8 mouse cellular contexts compared by ENCODE assay signal in the genomic region with DNA sequence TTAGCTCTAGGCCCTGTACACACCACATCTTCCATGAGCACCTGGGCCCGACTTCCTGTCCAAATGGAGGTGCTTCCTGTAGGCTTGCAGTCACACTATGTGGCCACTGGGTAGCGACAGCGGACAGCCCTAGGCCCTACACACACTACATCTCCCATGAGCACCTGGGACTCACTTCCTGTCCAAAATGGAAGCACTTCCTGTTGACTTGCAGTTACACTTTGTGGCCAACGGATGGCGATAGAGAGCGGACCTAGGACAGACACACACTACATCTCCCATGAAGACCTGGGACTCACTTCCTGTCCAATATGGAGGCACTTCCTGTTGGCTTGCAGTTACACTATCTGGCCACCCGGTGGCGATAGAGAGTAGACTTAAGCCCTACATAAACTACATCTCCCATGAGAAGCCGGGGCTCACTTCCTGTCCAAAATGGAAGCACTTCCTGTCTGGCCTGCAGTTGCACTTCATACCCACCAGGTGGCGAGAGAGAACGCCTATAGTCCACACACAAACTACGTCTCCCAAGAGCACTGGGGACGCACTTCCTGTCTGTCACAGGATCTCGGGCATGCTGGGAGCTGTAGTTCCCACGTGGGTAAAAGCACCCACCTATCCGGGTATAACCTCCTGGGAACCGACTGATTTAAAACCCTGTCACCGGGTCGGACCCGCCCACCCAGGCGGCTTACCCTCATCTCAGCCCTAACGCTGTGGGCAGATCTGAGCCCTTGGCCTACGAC.
DNase-seq lines count a peak whose midpoint lies in the region; ATAC-seq and TF ChIP-seq lines count a peak whose summit lies in the region.

No protein-coding gene starts in this region.

- TF ChIP-seq CTCF in C2C12 (IDR thresholded peaks at IDR 0.05; ENCODE audit: control insufficient read depth, insufficient read depth, insufficient read length), result peak; percentile 8
- TF ChIP-seq CTCF in brain, embryonic 14.5 days (IDR thresholded peaks at IDR 0.05; ENCODE audit: borderline replicate concordance, extremely low read depth, insufficient read depth, insufficient read length), result peak; percentile 65
- TF ChIP-seq CTCF in liver, adult 2 months (IDR thresholded peaks at IDR 0.05; ENCODE audit: low read depth, low read length), result peak; percentile 77

- no peaks in the 10 kb centered on the region for H3K79me2 ChIP-seq in C2C12 (ENCODE audit: control insufficient read depth, insufficient read depth)
- no peaks in the 10 kb centered on the region for H3K79me2 ChIP-seq in liver, adult 2 months (ENCODE audit: control insufficient read depth, insufficient read depth, low read length)
- H3K79me2 ChIP-seq in myocyte (ENCODE audit: control insufficient read depth, insufficient read depth), result no peaks in the 10 kb centered on the region

- peak overlapping the region; percentile 47 for H3K4me2 ChIP-seq in heart, embryonic 11.5 days
- H3K4me2 ChIP-seq in kidney, embryonic 16.5 days (replicated peaks; ENCODE audit: low read depth, low read length), result peak overlapping the region; percentile 40
- H3K4me2 ChIP-seq in myocyte (ENCODE audit: low read depth), result peak overlapping the region; percentile 60

- peak; percentile 99 for DNase-seq in brain, embryonic 14.5 days (ENCODE audit: low read depth)
- DNase-seq in liver, adult 2 months (ENCODE audit: extremely low read depth, low read depth, low spot score), result peak; percentile 97
- DNase-seq in splenic B cell, adult 2 months (ENCODE audit: low read depth, low spot score), result peak; percentile 98

- no peak for TF ChIP-seq POLR2A in brain, embryonic 14.5 days (IDR thresholded peaks at IDR 0.05; ENCODE audit: borderline replicate concordance, extremely low read depth, insufficient read depth, insufficient read length, poor library complexity, severe bottlenecking)
- no peak for TF ChIP-seq POLR2A in liver, adult 2 months (IDR thresholded peaks at IDR 0.05; ENCODE audit: extremely low read depth, insufficient read depth, low read length)
- TF ChIP-seq POLR2A in myocyte (IDR thresholded peaks at IDR 0.05; ENCODE audit: insufficient read length, low read depth), result no peak

- H3ac ChIP-seq in C2C12 (ENCODE audit: control insufficient read depth, insufficient read length, low read depth), result no peak overlapping the region
- H3ac ChIP-seq in myocyte (ENCODE audit: control insufficient read depth, insufficient read length), result no peak overlapping the region

- ATAC-seq in heart, embryonic 11.5 days (replicated peaks; ENCODE audit: insufficient number of reproducible peaks, low FRiP score, low TSS enrichment), result peak; percentile 93
- peak; percentile 97 for ATAC-seq in kidney, embryonic 16.5 days (ENCODE audit: low FRiP score, low TSS enrichment)

- H3K79me3 ChIP-seq in C2C12 (ENCODE audit: low read depth), result no peaks in the 10 kb centered on the region

- no peak overlapping the region for H3K9ac ChIP-seq in heart, embryonic 11.5 days (ENCODE audit: low read depth, low read length)
- no peak overlapping the region for H3K9ac ChIP-seq in kidney, embryonic 16.5 days (replicated peaks; ENCODE audit: low read length)
- no peak overlapping the region for H3K9ac ChIP-seq in liver, adult 2 months (ENCODE audit: low read depth, low read length)

- H3K36me3 ChIP-seq in C2C12 (ENCODE audit: control insufficient read depth, insufficient read depth) (no peaks in the 10 kb centered on the region), myocyte (ENCODE audit: control insufficient read depth, insufficient read depth) (no peaks in the 10 kb centered on the region)
- H3K36me3 ChIP-seq in erythroblast, embryonic 14.5 days (ENCODE audit: control insufficient read depth), result no peaks in the 10 kb centered on the region
- H3K36me3 ChIP-seq in heart, embryonic 11.5 days (ENCODE audit: control insufficient read depth, insufficient read depth, low read length), result no peaks in the 10 kb centered on the region
- H3K36me3 ChIP-seq in kidney, embryonic 16.5 days (ENCODE audit: insufficient read depth, low read length), result no peaks in the 10 kb centered on the region
- H3K36me3 ChIP-seq in liver, adult 2 months (ENCODE audit: control insufficient read depth, insufficient read depth, low read length), result no peaks in the 10 kb centered on the region
- no peaks in the 10 kb centered on the region for H3K36me3 ChIP-seq in splenic B cell, adult 2 months (ENCODE audit: control insufficient read depth, insufficient read depth, low read length, poor library complexity, severe bottlenecking)

- H3K27ac ChIP-seq in heart, embryonic 11.5 days (ENCODE audit: low read depth, low read length), result no peak overlapping the region
- no peak overlapping the region for H3K27ac ChIP-seq in kidney, embryonic 16.5 days (ENCODE audit: low read length)
- no peak overlapping the region for H3K27ac ChIP-seq in liver, adult 2 months (replicated peaks; ENCODE audit: insufficient read depth, low read depth, low read length)

- H3K4me1 ChIP-seq in erythroblast, embryonic 14.5 days (ENCODE audit: control insufficient read depth), result peaks cover 8% of the 10 kb centered on the region
- H3K4me1 ChIP-seq in heart, embryonic 11.5 days (ENCODE audit: control insufficient read depth, insufficient read depth, low read length), result no peaks in the 10 kb centered on the region
- H3K4me1 ChIP-seq in kidney, embryonic 16.5 days (ENCODE audit: insufficient read depth, low read length), result no peaks in the 10 kb centered on the region
- H3K4me1 ChIP-seq in liver, adult 2 months (ENCODE audit: control insufficient read depth, insufficient read depth, low read length), result no peaks in the 10 kb centered on the region

- H3K9me3 ChIP-seq in erythroblast, embryonic 14.5 days (ENCODE audit: control insufficient read depth, low read length), result peaks cover 42% of the 10 kb centered on the region
- no peaks in the 10 kb centered on the region; the same call in 1 of the 2 replicates for H3K9me3 ChIP-seq in heart, embryonic 11.5 days (replicated peaks; ENCODE audit: control insufficient read depth, low read length)
- H3K9me3 ChIP-seq in kidney, embryonic 16.5 days (ENCODE audit: low read length), result peaks cover 14% of the 10 kb centered on the region

- H3K4me3 ChIP-seq in C2C12 (ENCODE audit: insufficient read depth, poor library complexity, severe bottlenecking) (no peak overlapping the region), myocyte (no peak overlapping the region)
- H3K4me3 ChIP-seq in erythroblast, embryonic 14.5 days (replicated peaks), result peak overlapping the region; percentile 52
- H3K4me3 ChIP-seq in heart, embryonic 11.5 days (ENCODE audit: low read depth, low read length), result peak overlapping the region; percentile 31; the same call in 1 of the 2 replicates
- H3K4me3 ChIP-seq in kidney, embryonic 16.5 days (ENCODE audit: low read length), result peak overlapping the region; percentile 38
- peak overlapping the region; percentile 43 for H3K4me3 ChIP-seq in liver, adult 2 months (ENCODE audit: insufficient read depth, low read depth, low read length)

- H3K27me3 ChIP-seq in C2C12 (ENCODE audit: control insufficient read depth, insufficient read depth, insufficient read length) (no peaks in the 10 kb centered on the region), myocyte (ENCODE audit: control insufficient read depth, insufficient read depth, insufficient read length) (no peaks in the 10 kb centered on the region)
- H3K27me3 ChIP-seq in erythroblast, embryonic 14.5 days (ENCODE audit: control insufficient read depth), result no peaks in the 10 kb centered on the region; the same call in 1 of the 2 replicates
- no peaks in the 10 kb centered on the region for H3K27me3 ChIP-seq in heart, embryonic 11.5 days (ENCODE audit: control insufficient read depth, insufficient read depth, low read length)
- H3K27me3 ChIP-seq in kidney, embryonic 16.5 days (ENCODE audit: insufficient read depth, low read length), result no peaks in the 10 kb centered on the region
- H3K27me3 ChIP-seq in liver, adult 2 months (ENCODE audit: control insufficient read depth, insufficient read depth, low read length), result no peaks in the 10 kb centered on the region
- H3K27me3 ChIP-seq in splenic B cell, adult 2 months (ENCODE audit: control insufficient read depth, insufficient read depth, low read length, poor library complexity, severe bottlenecking), result no peaks in the 10 kb centered on the region

- 10% methylated on average over 23 of the region's 23 CpGs for WGBS in heart, embryonic 11.5 days (ENCODE audit: insufficient replicate concordance)
- 15% methylated on average over 23 of the region's 23 CpGs for WGBS in kidney, embryonic 16.5 days
- WGBS in liver, adult 2 months, result under 1% methylated on average over 23 of the region's 23 CpGs

TF ChIP-seq in C2C12, 6 proteins besides CTCF, POLR2A, EP300 and RAD21:
- TF ChIP-seq FOSL1 (IDR thresholded peaks at IDR 0.05; ENCODE audit: insufficient read depth, low read length, poor library complexity, severe bottlenecking), result no peak
- TF ChIP-seq MYOG (IDR thresholded peaks at IDR 0.05; ENCODE audit: control insufficient read depth, extremely low read depth, insufficient read length), result no peak
- TF ChIP-seq USF1 (IDR thresholded peaks at IDR 0.05; ENCODE audit: low read depth), result peak; percentile 58

TF ChIP-seq in myocyte, 11 proteins besides CTCF, POLR2A, EP300 and RAD21:
- TF ChIP-seq USF1 (IDR thresholded peaks at IDR 0.05; ENCODE audit: low read depth), result peak; percentile 67
- no peak for TF ChIP-seq MYOG (IDR thresholded peaks at IDR 0.05; ENCODE audit: control insufficient read depth in 1 of 3, insufficient read depth in 1 of 3, insufficient read length in 2 of 3, low read depth in 2 of 3)

Comparison
In these comparisons a context has a peak if more than half of its experiments do, and no peak if none do; other contexts are left out.
1. H3K4me3 ChIP-seq: peak in erythroblast, embryonic 14.5 days (single experiment), heart, embryonic 11.5 days (single experiment), kidney, embryonic 16.5 days (single experiment) and liver, adult 2 months (single experiment); none in C2C12 (single experiment) and myocyte (single experiment).
2. CTCF ChIP-seq: peak in every context shown above with its lines; median percentile 77 in liver, adult 2 months; 65 in brain, embryonic 14.5 days; 8 in C2C12.
3. Peak in every context shown above with its lines, with median percentiles within 50 percentile points of each other: DNase-seq and H3K4me2 ChIP-seq.